Mouse (Mus musculus) spleen, postnatal 36 days (tissue): ENCODE data around the gene C3ar1.

Experiments used
- DNase-seq, 2 experiments: peaks; one replicate each; pipeline ENCODE4 v3.0.0; 2022; ENCODE audit warnings: low spot score in 2 of 2, mixed read lengths in 1 of 2

C3ar1 gene

GRCm38 (mm10) chr6:122855955-122856354 is at the start of gene C3ar1:
TSS of gene C3ar1 (minus strand) at chr6:122856161.
- no peak for DNase-seq

- DNase-seq: peak; percentile 52 to 62
Observed at GRCm38 (mm10) chr6:122892442-122893049, 36.6 kb upstream of the C3ar1 start.

- DNase-seq: no peak
Observed at GRCm38 (mm10) chr6:122889599-122889998, 33.6 kb upstream of the C3ar1 start.

GRCm38 (mm10) chr6:122883603-122884002 is 27.6 kb upstream of the C3ar1 start:
- DNase-seq: no peak

GRCm38 (mm10) chr6:122881287-122881686 is 25.3 kb upstream of the C3ar1 start:
- DNase-seq: no peak

GRCm38 (mm10) chr6:122879781-122880505 is 24.0 kb upstream of the C3ar1 start:
- no peak for DNase-seq

GRCm38 (mm10) chr6:122879141-122879735 is 23.3 kb upstream of the C3ar1 start:
- DNase-seq: no peak

- DNase-seq: no peak
Observed at GRCm38 (mm10) chr6:122874720-122875389, 18.9 kb upstream of the C3ar1 start.

GRCm38 (mm10) chr6:122873871-122874719 is 18.1 kb upstream of the C3ar1 start, which contains the start of gene Necap1:
TSS of gene Necap1 (plus strand) at chr6:122874474.
- peak; percentile 94 to 95 for DNase-seq

GRCm38 (mm10) chr6:122872800-122873199 is 16.8 kb upstream of the C3ar1 start:
- DNase-seq: peak; percentile 79 to 83

- DNase-seq: no peak
Observed at GRCm38 (mm10) chr6:122869846-122870245, 13.9 kb upstream of the C3ar1 start.

- DNase-seq: no peak
Observed at GRCm38 (mm10) chr6:122867914-122868313, 12.0 kb upstream of the C3ar1 start.

GRCm38 (mm10) chr6:122862871-122863270 is 6.9 kb upstream of the C3ar1 start:
- DNase-seq: peak in 1 of 2 experiments; percentile 24

- DNase-seq: no peak
Observed at GRCm38 (mm10) chr6:122862434-122862833, 6.5 kb upstream of the C3ar1 start.

GRCm38 (mm10) chr6:122854552-122854951 is 1.4 kb downstream of the C3ar1 start:
- no peak for DNase-seq

GRCm38 (mm10) chr6:122852696-122853095 is 3.3 kb downstream of the C3ar1 start:
- no peak for DNase-seq

- DNase-seq: no peak
Observed at GRCm38 (mm10) chr6:122843759-122844158, 12.2 kb downstream of the C3ar1 start.

GRCm38 (mm10) chr6:122837539-122837938 is 18.4 kb downstream of the C3ar1 start:
- no peak for DNase-seq

- no peak for DNase-seq
Observed at GRCm38 (mm10) chr6:122836974-122837373, 19.0 kb downstream of the C3ar1 start.

- DNase-seq: peak; percentile 42 to 47
Observed at GRCm38 (mm10) chr6:122834365-122834764, 21.6 kb downstream of the C3ar1 start.

- DNase-seq: no peak
Observed at GRCm38 (mm10) chr6:122832880-122833279, 23.1 kb downstream of the C3ar1 start.
